Mouse (Mus musculus) lung, postnatal 0 days (tissue): ENCODE data around the gene Fam189a1. TPM values are rescaled to one million over a fixed set of nuclear protein-coding genes. Genes with fewer than 3 reads are reported as not detected.

ENCODE experiments used
- ATAC-seq: fragments of 200-750 bp; cut with Nextera tagmentation; 2 replicates; pipeline ENCODE4 v1.8.0; 2017; ENCODE audit warnings: moderate library complexity
- DNase-seq: peaks from one replicate; pipeline ENCODE4 v3.0.0-alpha.2; 2016; ENCODE audit warnings: low spot score
- H3K27ac ChIP-seq: fragments of 300-500 bp; sonication (generic); 2 replicates; pipeline ENCODE4 v1.5.1; 2014; ENCODE audit warnings: antibody characterized with exemption, mild to moderate bottlenecking, low read length, mixed read lengths
- H3K27me3 ChIP-seq: fragments of 300-500 bp; sonication (generic); replicated peaks from 2 replicates; pipeline ENCODE4 v1.6.1; 2014; ENCODE audit warnings: low read length, mixed read lengths; ENCODE audit not compliant: insufficient read depth
- H3K36me3 ChIP-seq: fragments of 300-500 bp; sonication (generic); 2 replicates; pipeline ENCODE4 v1.6.1; 2014; ENCODE audit warnings: low read length, mixed read lengths; ENCODE audit not compliant: insufficient read depth
- H3K4me1 ChIP-seq: fragments of 300-500 bp; sonication (generic); 2 replicates; pipeline ENCODE4 v1.6.1; 2014; ENCODE audit warnings: antibody characterized with exemption, low read depth, low read length, mixed read lengths; ENCODE audit not compliant: insufficient read depth
- H3K4me2 ChIP-seq: fragments of 300-500 bp; sonication (generic); replicated peaks from 2 replicates; pipeline ENCODE4 v1.6.1; 2014; ENCODE audit warnings: low read depth, mild to moderate bottlenecking, low read length, moderate library complexity, mixed read lengths
- H3K4me3 ChIP-seq: fragments of 300-500 bp; sonication (generic); 2 replicates; pipeline ENCODE4 v1.5.1; 2014; ENCODE audit warnings: low read depth, low read length
- H3K9ac ChIP-seq: fragments of 300-500 bp; sonication (generic); replicated peaks from 2 replicates; pipeline ENCODE4 v1.6.1; 2014; ENCODE audit warnings: low read depth, mild to moderate bottlenecking
- H3K9me3 ChIP-seq: fragments of 300-500 bp; sonication (generic); 2 replicates; pipeline ENCODE4 v1.6.1; 2016; ENCODE audit warnings: low read length, mixed read lengths
- CTCF ChIP-seq: IDR thresholded peaks from 2 replicates; pipeline ENCODE4 v1.5.1; 2016; ENCODE audit warnings: antibody characterized with exemption, mild to moderate bottlenecking
- EP300 ChIP-seq: IDR thresholded peaks from 2 replicates; pipeline ENCODE4 v1.6.1; 2016; ENCODE audit warnings: antibody characterized with exemption, mild to moderate bottlenecking, control low read depth
- WGBS: fragments of 180-500 bp; shearing (Covaris S2); extraction: QIAGEN DNeasy Blood & Tissue Kit; methylation state at CpG from one replicate; pipeline ENCODE4 v1.1.7; 2014; 5-methylcytosine and 5-hydroxymethylcytosine counted together
- polyA plus RNA-seq: library from polyadenylated mRNA; unstranded; fragments of >200 nt; fragmentation: Nextera tagmentation; extraction: Ambion mirVana; gene quantifications from 2 replicates; pipeline ENCODE4 v1.2.1, GENCODE M21; 2015

Fam189a1 gene
- polyA plus RNA-seq, 1 experiment from 2014 or later: 0.07 TPM

- no peak for ATAC-seq
- WGBS: 66% methylated on average over 3 of the region's 3 CpGs
- DNase-seq: no peak
Observed at GRCm38 (mm10) chr7:64785040-64785439, 371.3 kb downstream of the Fam189a1 start.

GRCm38 (mm10) chr7:64779501-64779900, 376.9 kb downstream of the Fam189a1 start:
- Histone ChIP-seq H3K4me1 (no peaks in the 10 kb centered on the region), H3K27ac (no peak overlapping the region), H3K9ac (no peak overlapping the region), H3K36me3 (no peaks in the 10 kb centered on the region), H3K4me2 (no peak overlapping the region), H3K9me3 (no peaks in the 10 kb centered on the region), H3K27me3 (no peaks in the 10 kb centered on the region), H3K4me3 (no peak overlapping the region)
- WGBS: 69% methylated on average over 4 of the region's 4 CpGs
- no peak for DNase-seq
- no peak for ATAC-seq
- no peak for TF ChIP-seq CTCF
- TF ChIP-seq EP300: no peak

More at GRCm38 (mm10) chr7:64785040-64785439, 371.3 kb downstream of the Fam189a1 start:
- Histone ChIP-seq H3K9ac (no peak overlapping the region), H3K27ac (no peak overlapping the region), H3K36me3 (no peaks in the 10 kb centered on the region), H3K4me2 (no peak overlapping the region), H3K4me1 (no peaks in the 10 kb centered on the region), H3K9me3 (no peaks in the 10 kb centered on the region), H3K4me3 (no peak overlapping the region), H3K27me3 (no peaks in the 10 kb centered on the region)
- TF ChIP-seq CTCF (no peak), EP300 (no peak)

- DNase-seq: peak; percentile 68
- Histone ChIP-seq H3K4me3 (no peak overlapping the region), H3K4me2 (no peak overlapping the region), H3K9ac (no peak overlapping the region), H3K9me3 (no peaks in the 10 kb centered on the region), H3K27me3 (no peaks in the 10 kb centered on the region), H3K4me1 (no peaks in the 10 kb centered on the region), H3K36me3 (no peaks in the 10 kb centered on the region), H3K27ac (no peak overlapping the region)
- peak; percentile 86 for ATAC-seq
- 56% methylated on average over 13 of the region's 13 CpGs for WGBS
- no peak for TF ChIP-seq CTCF
- TF ChIP-seq EP300: no peak
Observed at GRCm38 (mm10) chr7:64776708-64777489, 379.5 kb downstream of the Fam189a1 start.

GRCm38 (mm10) chr7:64773465-64773864, 382.9 kb downstream of the Fam189a1 start:
- Histone ChIP-seq H3K4me1 (no peaks in the 10 kb centered on the region), H3K27ac (no peak overlapping the region), H3K9ac (no peak overlapping the region), H3K27me3 (no peaks in the 10 kb centered on the region), H3K4me3 (no peak overlapping the region), H3K36me3 (no peaks in the 10 kb centered on the region), H3K9me3 (no peaks in the 10 kb centered on the region), H3K4me2 (no peak overlapping the region)
- peak; percentile 28 for TF ChIP-seq CTCF
- TF ChIP-seq EP300: no peak
- 38% methylated on average over 10 of the region's 10 CpGs for WGBS
- no peak for ATAC-seq
- no peak for DNase-seq

GRCm38 (mm10) chr7:64770779-64771390, 385.5 kb downstream of the Fam189a1 start:
- Histone ChIP-seq H3K9ac (no peak overlapping the region), H3K9me3 (no peaks in the 10 kb centered on the region), H3K36me3 (no peaks in the 10 kb centered on the region), H3K4me2 (no peak overlapping the region), H3K27ac (no peak overlapping the region), H3K4me3 (no peak overlapping the region), H3K27me3 (no peaks in the 10 kb centered on the region), H3K4me1 (no peaks in the 10 kb centered on the region)
- ATAC-seq: no peak
- no peak for DNase-seq
- no peak for TF ChIP-seq EP300
- TF ChIP-seq CTCF: no peak
- WGBS: 74% methylated on average over 8 of the region's 8 CpGs

GRCm38 (mm10) chr7:64769768-64770167, 386.6 kb downstream of the Fam189a1 start:
- no peak for TF ChIP-seq EP300
- TF ChIP-seq CTCF: no peak
- no peaks in the 10 kb centered on the region for H3K27me3 ChIP-seq
- no peak overlapping the region for H3K9ac ChIP-seq
- no peaks in the 10 kb centered on the region for H3K36me3 ChIP-seq
- no peak overlapping the region for H3K4me3 ChIP-seq
- 33% methylated on average over 7 of the region's 7 CpGs for WGBS
- ATAC-seq (no peak), DNase-seq (no peak)
- H3K9me3 ChIP-seq: no peaks in the 10 kb centered on the region
- H3K4me1 ChIP-seq: no peaks in the 10 kb centered on the region
- no peak overlapping the region for H3K27ac ChIP-seq
- H3K4me2 ChIP-seq: no peak overlapping the region
